Mouse (Mus musculus) CH12.LX (cell line): ENCODE measurements at regions not wholly inside any gene's neighbourhood (a gene's known extent, or its start where the extent isn't known, plus 50 kb on each side); places are given as distances from the start of the nearest gene placed in this dataset.

Experiments used
- DNase-seq: peaks from one replicate; pipeline ENCODE4 v3.0.0-alpha.2; 2013; ENCODE audit errors: extremely low read depth
- H3K27ac ChIP-seq: 2 replicates; pipeline ENCODE4 v1.5.1; 2012; ENCODE audit warnings: low read depth, mild to moderate bottlenecking, control low read depth, moderate library complexity; ENCODE audit not compliant: insufficient read depth
- H3K27me3 ChIP-seq: replicated peaks from 2 replicates; pipeline ENCODE3; 2012; ENCODE audit warnings: inconsistent platforms
- H3K36me3 ChIP-seq, 2 experiments: replicated peaks in 1 of 2; 2 replicates each; pipeline versions ENCODE3 to v1.6.1; 2012; ENCODE audit warnings: inconsistent platforms in 1 of 2, low read length in 1 of 2, mild to moderate bottlenecking in 1 of 2, mixed read lengths in 1 of 2, moderate library complexity in 1 of 2; ENCODE audit not compliant: control insufficient read depth in 1 of 2, insufficient read depth in 1 of 2
- H3K4me1 ChIP-seq, 2 experiments: 2 replicates each; pipeline ENCODE4 v1.6.1; 2012; ENCODE audit warnings: inconsistent platforms in 1 of 2, moderate library complexity in 1 of 2; ENCODE audit not compliant: insufficient read depth in 2 of 2, control insufficient read depth in 1 of 2
- H3K4me2 ChIP-seq: 2 replicates; pipeline ENCODE4 v1.6.1; 2012; ENCODE audit warnings: low read depth, mild to moderate bottlenecking, control low read depth; ENCODE audit not compliant: poor library complexity, insufficient read depth, severe bottlenecking
- H3K4me3 ChIP-seq, 3 experiments: fragments of 150-350 bp in 1 of 3; sonication (generic) in 1 of 3; replicated peaks in 1 of 3; 2 replicates each; pipeline versions ENCODE3 to v1.5.1; 2011 to 2012; ENCODE audit warnings: low read depth in 2 of 3, low read length in 2 of 3, mild to moderate bottlenecking in 2 of 3, moderate library complexity in 2 of 3, control low read depth in 1 of 3, improper control_type of control experiment in 1 of 3, inconsistent platforms in 1 of 3, mixed read lengths in 1 of 3; ENCODE audit not compliant: poor library complexity in 1 of 3
- H3K79me2 ChIP-seq: replicated peaks from 2 replicates; pipeline ENCODE4 v1.6.1; 2012; ENCODE audit warnings: mild to moderate bottlenecking, moderate library complexity; ENCODE audit not compliant: control insufficient read depth, poor library complexity, insufficient read depth, severe bottlenecking; ENCODE audit errors: extremely low read depth
- H3K9ac ChIP-seq: 2 replicates; pipeline ENCODE4 v1.6.1; 2012; ENCODE audit warnings: low read depth, mild to moderate bottlenecking, control low read depth, moderate library complexity; ENCODE audit not compliant: insufficient read depth
- H3K9me3 ChIP-seq: replicated peaks from 2 replicates; pipeline ENCODE3; 2012; ENCODE audit warnings: low read length, inconsistent platforms, mixed read lengths
- E2F4 ChIP-seq: IDR thresholded peaks from 2 replicates; pipeline ENCODE4 v1.6.1; 2011; ENCODE audit warnings: low read depth, low read length, improper control_type of control experiment; ENCODE audit not compliant: insufficient replicate concordance
- ETS1 ChIP-seq: conservative IDR thresholded peaks from 2 replicates; pipeline ENCODE4 v1.6.1; 2012; ENCODE audit warnings: low read depth, mild to moderate bottlenecking, inconsistent platforms, low read length, improper control_type of control experiment, moderate library complexity
- HCFC1 ChIP-seq: IDR thresholded peaks from 2 replicates; pipeline ENCODE4 v1.6.1; 2012; ENCODE audit warnings: low read depth, mild to moderate bottlenecking, inconsistent platforms, low read length, improper control_type of control experiment
- MYC ChIP-seq: IDR thresholded peaks from 2 replicates; pipeline ENCODE4 v1.6.1; 2011; ENCODE audit warnings: low read depth, mild to moderate bottlenecking, improper control_type of control experiment, low read length
- PAX5 ChIP-seq: IDR thresholded peaks from 2 replicates; pipeline ENCODE4 v1.6.1; 2012; ENCODE audit warnings: low read length, inconsistent platforms, mixed read lengths
- POLR2A ChIP-seq: IDR thresholded peaks from 2 replicates; pipeline ENCODE4 v1.6.1; 2011; ENCODE audit warnings: low read depth, mild to moderate bottlenecking, improper control_type of control experiment, low read length
- RCOR1 ChIP-seq: conservative IDR thresholded peaks from 2 replicates; pipeline ENCODE4 v1.6.1; 2012; ENCODE audit warnings: low read depth, mild to moderate bottlenecking, inconsistent platforms, low read length, improper control_type of control experiment
- SMC3 ChIP-seq: IDR thresholded peaks from 2 replicates; pipeline ENCODE4 v1.6.1; 2011; ENCODE audit warnings: low read depth, low read length, improper control_type of control experiment
- UBTF ChIP-seq: IDR thresholded peaks from 2 replicates; pipeline ENCODE4 v1.6.1; 2012; ENCODE audit warnings: low read depth, mild to moderate bottlenecking, inconsistent platforms, low read length, improper control_type of control experiment, moderate library complexity
- USF1 ChIP-seq: IDR thresholded peaks from 2 replicates; pipeline ENCODE4 v1.6.1; 2014; ENCODE audit warnings: low read depth, mild to moderate bottlenecking, inconsistent platforms, low read length, improper control_type of control experiment
- USF2 ChIP-seq: conservative IDR thresholded peaks from 2 replicates; pipeline ENCODE4 v1.6.1; 2011; ENCODE audit warnings: low read depth, low read length, improper control_type of control experiment
- ZC3H11A ChIP-seq: IDR thresholded peaks from 2 replicates; pipeline ENCODE4 v1.6.1; 2012; ENCODE audit warnings: low read depth, mild to moderate bottlenecking, inconsistent platforms, low read length, improper control_type of control experiment
- ZMIZ1 ChIP-seq: IDR thresholded peaks from 2 replicates; pipeline ENCODE4 v1.6.1; 2012; ENCODE audit warnings: low read depth, mild to moderate bottlenecking, inconsistent platforms, low read length, improper control_type of control experiment
- ZNF384 ChIP-seq: IDR thresholded peaks from 2 replicates; pipeline ENCODE4 v1.6.1; 2012; ENCODE audit warnings: low read depth, low read length, improper control_type of control experiment, inconsistent platforms
- dilution Hi-C: fragments of 300-500 bp; cut with MboI; formaldehyde crosslinking; loops from 2 replicates; pipeline ENCODE4 v1.14.3; 2020; ENCODE audit warnings: low sequenced_read_pairs; ENCODE audit not compliant: extremely low pct_unique_long_range_greater_than_20kb, extremely low pct_ligation_motif_present
- in situ Hi-C: fragments of 300-500 bp; cut with MboI; formaldehyde crosslinking; loops from 3 replicates; pipeline ENCODE4 v1.14.3; 2019; ENCODE audit warnings: low sequenced_read_pairs, low pct_ligation_motif_present, low pct_unique_long_range_greater_than_20kb, mixed read lengths

- H3K27ac ChIP-seq = no peak overlapping the region
- dilution Hi-C loops (no loop called here), in situ Hi-C loops (no loop called here)
- H3K36me3 ChIP-seq = no peaks in the 10 kb centered on the region
- DNase-seq = no peak
- H3K79me2 ChIP-seq = no peaks in the 10 kb centered on the region
- TF ChIP-seq PAX5 = no peak
- TF ChIP-seq USF2 = no peak
- TF ChIP-seq USF1 = no peak
- no peak for TF ChIP-seq ZMIZ1
- no peak for TF ChIP-seq POLR2A
- TF ChIP-seq E2F4 = no peak
- no peak for TF ChIP-seq MYC
- TF ChIP-seq RCOR1 = no peak
- TF ChIP-seq ZNF384 = no peak
- TF ChIP-seq HCFC1 = no peak
- no peak for TF ChIP-seq ZC3H11A
- TF ChIP-seq UBTF = no peak
- no peak for TF ChIP-seq ETS1
- no peak for TF ChIP-seq SMC3
- no peaks in the 10 kb centered on the region for H3K27me3 ChIP-seq
- no peak overlapping the region for H3K4me3 ChIP-seq
- H3K4me1 ChIP-seq = no peaks in the 10 kb centered on the region
- H3K9ac ChIP-seq = no peak overlapping the region
- no peaks in the 10 kb centered on the region for H3K9me3 ChIP-seq
- H3K4me2 ChIP-seq = no peak overlapping the region
These were observed 3269.4 kb downstream of the 9330182O14Rik start for GRCm38 (mm10) chr15:43403585-43403984.
